Mouse (Mus musculus) hindbrain, embryonic 10.5 days (tissue): ENCODE results near the gene Mcm2. TPM values are rescaled to one million over a fixed set of nuclear protein-coding genes. Genes with fewer than 3 reads are reported as not detected.
A peak's percentile ranks its signal among the peaks of the same experiment; 100 is the strongest.

Experiments used
- DNase-seq: peaks from one replicate; pipeline ENCODE4 v3.0.0-alpha.2; 2017; ENCODE audit warnings: low spot score
- H3K27ac ChIP-seq: fragments of 300-500 bp; sonication (generic); 2 replicates; pipeline ENCODE4 v1.5.1; 2016; ENCODE audit warnings: mild to moderate bottlenecking, moderate library complexity
- H3K27me3 ChIP-seq: fragments of 300-500 bp; sonication (generic); 2 replicates; pipeline ENCODE4 v1.6.1; 2016; ENCODE audit warnings: mild to moderate bottlenecking; ENCODE audit not compliant: poor library complexity, insufficient read depth, severe bottlenecking
- H3K36me3 ChIP-seq: fragments of 300-500 bp; sonication (generic); 2 replicates; pipeline ENCODE4 v1.6.1; 2016; ENCODE audit warnings: mild to moderate bottlenecking, moderate library complexity
- H3K4me1 ChIP-seq: fragments of 300-500 bp; sonication (generic); replicated peaks from 2 replicates; pipeline ENCODE4 v1.6.1; 2016; ENCODE audit warnings: mild to moderate bottlenecking
- H3K4me3 ChIP-seq: fragments of 300-500 bp; sonication (generic); 2 replicates; pipeline ENCODE4 v1.5.1; 2016; ENCODE audit warnings: mild to moderate bottlenecking, moderate library complexity
- H3K9me3 ChIP-seq: fragments of 300-500 bp; sonication (generic); 2 replicates; pipeline ENCODE4 v1.6.1; 2016; ENCODE audit warnings: mild to moderate bottlenecking, moderate library complexity
- WGBS: fragments of 180-500 bp; shearing (Covaris S2); methylation state at CpG from one replicate; pipeline ENCODE4 v1.1.7; 2016; 5-methylcytosine and 5-hydroxymethylcytosine counted together
- polyA plus RNA-seq: library from polyadenylated mRNA; unstranded; fragments of >200 nt; fragmentation: Nextera tagmentation; extraction: Ambion mirVana; gene quantifications from 2 replicates; pipeline ENCODE4 v1.2.1, GENCODE M21; 2016

Mcm2 gene
- polyA plus RNA-seq, 1 experiment from 2014 or later: 222 TPM

DNA sequence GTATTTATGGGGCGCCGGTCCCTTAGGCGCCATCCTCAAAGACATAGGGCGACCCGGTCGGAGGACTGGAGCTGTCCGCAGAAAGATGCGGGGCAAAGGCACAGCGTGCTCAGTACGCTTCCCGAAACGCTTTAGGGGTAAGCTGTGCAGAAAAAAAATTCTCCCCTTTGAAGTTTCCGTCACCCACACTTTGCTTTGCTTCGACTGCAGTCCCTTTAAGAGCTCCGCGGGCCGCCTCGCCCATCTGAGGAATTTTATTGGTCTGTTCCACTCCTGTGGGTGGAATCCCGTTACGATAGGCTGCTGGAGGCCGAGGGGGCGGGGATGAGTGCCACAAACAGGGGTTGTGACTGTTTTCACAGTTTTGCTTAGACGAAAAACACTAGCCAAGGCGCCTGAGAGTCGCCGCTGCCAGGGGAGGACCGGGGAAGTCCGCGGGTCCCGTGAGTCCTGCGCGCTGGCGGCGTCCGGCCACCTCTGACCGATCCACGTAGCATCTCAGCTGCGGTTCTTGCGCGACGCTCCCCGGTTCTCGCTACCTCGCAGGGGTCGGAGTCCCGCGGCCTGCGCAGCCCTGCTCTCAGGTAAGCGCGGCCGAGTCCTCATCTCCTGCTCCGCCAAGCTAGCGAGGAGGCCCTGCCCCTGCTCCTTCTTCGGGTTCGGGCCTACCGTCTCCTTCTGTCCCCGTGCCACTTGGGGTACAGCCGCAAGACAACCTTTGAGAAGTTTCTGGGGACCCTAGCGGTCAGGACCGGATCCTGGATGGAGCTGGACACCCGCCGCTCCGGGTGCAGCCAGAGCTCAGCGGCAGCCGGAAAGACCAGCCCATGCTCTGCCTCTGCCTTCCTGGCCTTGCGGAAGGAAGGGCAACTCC, 3.6 kb upstream of the Mcm2 start, which contains the start of gene Tpra1:
Gene Tpra1, plus strand, starts transcription at position 305 of the 874 bp plus-strand sequence.
- under 1% methylated on average over 66 of the region's 66 CpGs for WGBS
- no peaks in the 10 kb centered on the region for H3K9me3 ChIP-seq
- DNase-seq: peak; percentile 94
- H3K4me3 ChIP-seq: peak within 1 kb of the TSS; percentile 84
- H3K4me1 ChIP-seq: peaks cover 71% of the 10 kb centered on the region
- peak within 1 kb of the TSS; percentile 94 for H3K27ac ChIP-seq
- H3K27me3 ChIP-seq: no peaks in the 10 kb centered on the region
- peaks cover 3% of the 10 kb centered on the region for H3K36me3 ChIP-seq

DNA sequence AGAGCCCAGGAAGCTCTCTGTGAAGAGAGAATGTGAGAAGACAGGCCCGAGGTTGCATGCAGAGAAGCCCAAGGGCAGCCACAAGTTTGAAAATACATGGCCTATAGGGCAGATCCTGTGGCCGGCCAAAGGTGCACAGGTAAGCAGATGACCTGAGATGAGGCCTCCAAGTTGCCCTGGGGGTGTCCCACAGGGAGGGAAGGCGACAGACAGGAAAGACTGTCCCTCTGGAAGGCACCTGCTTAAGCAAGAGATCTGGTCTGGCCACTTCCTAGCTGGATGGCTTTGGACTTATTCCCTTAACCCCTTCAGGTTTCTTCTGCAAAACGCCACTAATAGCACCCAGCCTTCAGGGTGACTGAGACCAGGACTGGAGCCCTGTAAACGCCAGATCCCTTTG, 2.9 kb upstream of the Mcm2 start:
- peak; percentile 11 for DNase-seq
- WGBS: 11% methylated on average over 5 of the region's 5 CpGs
- Histone ChIP-seq H3K4me1 (peaks cover 71% of the 10 kb centered on the region), H3K4me3 (peak overlapping the region; percentile 84), H3K27ac (peak overlapping the region; percentile 94), H3K27me3 (no peaks in the 10 kb centered on the region), H3K36me3 (peaks cover 10% of the 10 kb centered on the region), H3K9me3 (no peaks in the 10 kb centered on the region)

DNA sequence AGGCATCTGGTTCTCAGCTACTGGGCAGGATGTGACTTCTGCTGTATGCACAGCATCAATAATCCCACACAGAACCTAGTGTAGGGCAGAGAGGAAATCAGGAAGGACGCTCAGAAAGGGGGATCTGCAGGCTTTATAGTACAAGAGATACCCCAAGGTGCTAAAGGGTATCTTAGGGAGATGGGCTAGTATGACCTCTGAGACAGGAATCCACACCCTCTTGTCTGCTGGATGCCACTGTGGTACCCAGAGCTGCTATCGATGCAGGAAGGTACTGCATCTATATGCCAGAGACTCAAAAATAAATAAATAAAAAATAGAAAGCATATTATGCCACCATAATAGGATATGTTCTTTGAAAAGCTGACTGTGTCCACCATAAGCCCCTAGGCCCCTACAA, 1.0 kb upstream of the Mcm2 start:
- no peaks in the 10 kb centered on the region for H3K27me3 ChIP-seq
- H3K36me3 ChIP-seq: peaks cover 29% of the 10 kb centered on the region
- H3K4me3 ChIP-seq: no peak overlapping the region
- 0 out of 2 replicates have a peak overlapping the region, but pooled peaks have one; percentile 97 for H3K27ac ChIP-seq
- no peaks in the 10 kb centered on the region for H3K9me3 ChIP-seq
- WGBS: 87% methylated on average over 2 of the region's 2 CpGs
- H3K4me1 ChIP-seq: peaks cover 61% of the 10 kb centered on the region
- DNase-seq: no peak

DNA sequence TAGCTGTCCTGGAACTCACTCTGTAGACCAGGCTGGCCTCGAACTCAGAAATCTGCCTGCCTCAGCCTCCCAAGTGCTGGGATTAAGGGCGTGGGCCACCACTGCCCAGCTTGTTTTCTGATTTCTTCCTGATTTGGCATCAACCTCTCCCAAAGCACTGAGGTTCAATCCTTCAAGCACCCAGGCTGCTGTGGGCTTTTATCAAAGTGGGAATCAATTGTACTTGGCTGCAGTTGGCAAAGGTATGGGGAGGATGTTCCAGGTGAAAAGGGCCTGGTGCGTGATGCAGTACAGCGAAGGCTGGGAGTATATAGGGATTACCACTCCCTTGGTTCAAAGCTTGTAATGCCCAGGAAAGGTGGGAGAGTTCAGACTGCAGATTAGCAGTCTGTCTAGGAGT, 506 bp upstream of the Mcm2 start:
- Histone ChIP-seq H3K4me1 (peaks cover 56% of the 10 kb centered on the region), H3K27ac (peak overlapping the region; percentile 97), H3K36me3 (peaks cover 34% of the 10 kb centered on the region), H3K9me3 (no peaks in the 10 kb centered on the region), H3K27me3 (no peaks in the 10 kb centered on the region), H3K4me3 (peak overlapping the region; percentile 86; the same call in 1 of the 2 replicates)
- no peak for DNase-seq
- 63% methylated on average over 4 of the region's 4 CpGs for WGBS

DNA sequence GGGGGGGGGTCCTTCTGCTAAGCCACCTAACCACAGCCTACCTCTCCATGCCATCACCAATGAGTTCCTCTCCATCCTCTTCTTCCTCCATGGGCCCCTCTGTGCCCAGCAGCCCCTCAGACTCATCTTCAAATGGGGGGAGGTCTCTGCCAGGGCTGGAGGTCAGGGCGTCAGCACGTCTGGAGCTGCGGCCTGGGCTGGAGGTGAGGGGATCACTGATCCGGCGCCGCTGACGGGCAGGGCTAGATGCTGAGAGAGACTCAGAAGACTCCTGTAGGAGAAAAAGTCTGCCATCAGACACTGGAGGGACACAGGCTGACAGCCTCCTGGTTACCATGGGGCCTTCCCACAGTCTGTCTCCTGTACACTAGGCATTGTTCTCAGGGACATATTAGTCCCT, 1.3 kb downstream of the Mcm2 start:
- Histone ChIP-seq H3K4me3 (peak overlapping the region; percentile 86), H3K9me3 (no peaks in the 10 kb centered on the region), H3K27me3 (no peaks in the 10 kb centered on the region), H3K27ac (peak overlapping the region; percentile 97), H3K4me1 (peaks cover 40% of the 10 kb centered on the region), H3K36me3 (peaks cover 52% of the 10 kb centered on the region)
- WGBS: 59% methylated on average over 7 of the region's 7 CpGs
- DNase-seq: no peak

DNA sequence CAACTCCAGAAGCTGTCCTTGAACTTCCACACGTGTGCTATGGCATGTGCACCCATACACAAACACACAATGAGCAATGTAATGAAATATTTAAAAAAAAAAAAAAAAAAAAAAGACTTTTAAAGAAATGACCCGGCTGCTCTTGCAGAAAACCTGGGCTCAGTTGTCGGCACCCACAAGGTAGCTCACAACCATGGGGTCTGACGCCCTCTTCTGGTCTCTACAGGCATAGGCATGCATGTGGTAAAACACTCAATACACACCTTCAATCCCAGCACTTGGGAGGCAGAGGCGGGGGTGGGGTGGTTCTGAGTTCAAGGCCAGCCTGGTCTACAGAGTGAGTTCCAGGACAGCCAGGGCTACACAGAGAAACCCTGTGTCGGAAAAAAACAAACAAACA, 2.6 kb downstream of the Mcm2 start:
- Histone ChIP-seq H3K9me3 (no peaks in the 10 kb centered on the region), H3K4me3 (0 out of 2 replicates have a peak overlapping the region, but pooled peaks have one; percentile 86), H3K36me3 (peaks cover 65% of the 10 kb centered on the region), H3K27me3 (no peaks in the 10 kb centered on the region), H3K27ac (no peak overlapping the region), H3K4me1 (peaks cover 30% of the 10 kb centered on the region)
- 86% methylated on average over 6 of the region's 6 CpGs for WGBS
- no peak for DNase-seq

DNA sequence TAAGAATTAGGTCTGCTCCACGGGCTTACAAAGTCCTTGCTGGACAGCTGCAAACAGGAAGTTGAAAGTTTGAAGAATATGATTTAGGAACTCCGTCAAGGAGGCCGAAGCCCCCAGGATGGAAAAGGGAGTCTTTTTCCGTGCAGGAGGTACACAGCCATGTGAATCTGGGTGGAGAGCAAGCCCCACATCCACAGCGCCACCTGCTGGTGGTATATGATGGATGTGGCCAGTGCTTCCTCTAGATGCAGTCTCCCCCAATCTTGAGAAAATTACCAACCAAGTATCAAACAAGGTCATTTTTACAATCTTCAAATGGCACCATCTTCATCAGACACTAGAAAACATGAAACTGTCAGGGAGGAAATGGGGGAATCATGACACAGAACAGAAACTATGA, 5.0 kb downstream of the Mcm2 start:
- no peaks in the 10 kb centered on the region for H3K27me3 ChIP-seq
- WGBS: 73% methylated on average over 5 of the region's 5 CpGs
- no peak overlapping the region for H3K27ac ChIP-seq
- peaks cover 89% of the 10 kb centered on the region for H3K36me3 ChIP-seq
- peak; percentile 59 for DNase-seq
- H3K4me1 ChIP-seq: peaks cover 20% of the 10 kb centered on the region
- H3K4me3 ChIP-seq: no peak overlapping the region
- no peaks in the 10 kb centered on the region for H3K9me3 ChIP-seq

DNA sequence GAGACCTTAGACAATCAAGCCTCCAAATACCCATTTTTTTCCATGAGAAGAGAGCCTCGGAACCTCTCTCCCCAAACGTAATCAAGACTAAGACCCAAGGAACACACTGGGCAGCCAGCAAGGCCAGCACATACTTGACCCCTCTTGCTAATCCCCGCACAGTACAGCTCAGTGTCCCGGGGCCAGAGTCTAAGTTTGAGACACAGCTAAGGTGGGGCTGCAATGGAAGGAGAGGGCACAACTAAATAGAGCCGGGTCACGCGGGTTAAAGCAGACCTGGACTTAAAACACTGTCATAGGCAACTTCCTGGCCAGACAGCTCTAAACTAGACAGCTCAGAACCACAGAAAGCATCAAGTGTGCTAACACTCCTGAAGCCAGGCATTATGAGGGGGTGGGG, 7.7 kb downstream of the Mcm2 start:
- Histone ChIP-seq H3K4me1 (peaks cover 10% of the 10 kb centered on the region), H3K27me3 (no peaks in the 10 kb centered on the region), H3K36me3 (peaks cover 100% of the 10 kb centered on the region), H3K9me3 (no peaks in the 10 kb centered on the region), H3K27ac (no peak overlapping the region), H3K4me3 (no peak overlapping the region)
- 92% methylated on average over 7 of the region's 7 CpGs for WGBS
- no peak for DNase-seq

DNA sequence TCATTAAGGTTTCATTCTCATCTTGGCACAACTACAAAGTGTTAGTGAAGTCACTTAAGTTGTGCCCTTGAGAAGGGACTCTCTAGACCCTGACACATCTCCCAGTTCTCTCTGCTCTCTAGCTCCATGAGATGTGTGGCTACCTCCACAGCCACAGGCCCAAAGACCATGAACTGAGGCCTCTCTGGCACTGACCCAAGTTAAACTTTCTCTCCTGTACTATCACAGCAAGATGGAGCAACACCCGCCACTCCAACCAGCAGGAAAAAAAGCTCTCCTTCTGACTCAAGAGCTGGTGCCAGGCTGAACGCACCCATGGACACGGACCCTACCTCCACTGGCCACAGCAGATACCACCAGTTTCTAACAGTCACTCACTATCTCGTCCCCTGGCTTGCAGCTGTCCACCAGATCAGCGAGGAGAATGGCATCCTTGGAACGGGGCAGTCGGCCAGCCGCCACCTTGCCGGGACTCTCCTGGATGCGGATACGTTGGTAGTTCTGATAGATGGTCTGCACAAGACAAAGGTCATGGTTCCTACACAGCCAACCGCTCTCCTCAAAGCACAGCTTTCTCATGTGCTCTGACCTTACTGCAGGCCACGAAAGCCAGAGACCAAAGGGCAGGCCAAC, 9.1 kb downstream of the Mcm2 start:
- Histone ChIP-seq H3K4me1 (peaks cover 4% of the 10 kb centered on the region; the same call in 1 of the 2 replicates), H3K36me3 (peaks cover 100% of the 10 kb centered on the region), H3K4me3 (no peak overlapping the region), H3K27ac (no peak overlapping the region), H3K9me3 (no peaks in the 10 kb centered on the region), H3K27me3 (no peaks in the 10 kb centered on the region)
- 96% methylated on average over 13 of the region's 13 CpGs for WGBS
- DNase-seq: no peak

DNA sequence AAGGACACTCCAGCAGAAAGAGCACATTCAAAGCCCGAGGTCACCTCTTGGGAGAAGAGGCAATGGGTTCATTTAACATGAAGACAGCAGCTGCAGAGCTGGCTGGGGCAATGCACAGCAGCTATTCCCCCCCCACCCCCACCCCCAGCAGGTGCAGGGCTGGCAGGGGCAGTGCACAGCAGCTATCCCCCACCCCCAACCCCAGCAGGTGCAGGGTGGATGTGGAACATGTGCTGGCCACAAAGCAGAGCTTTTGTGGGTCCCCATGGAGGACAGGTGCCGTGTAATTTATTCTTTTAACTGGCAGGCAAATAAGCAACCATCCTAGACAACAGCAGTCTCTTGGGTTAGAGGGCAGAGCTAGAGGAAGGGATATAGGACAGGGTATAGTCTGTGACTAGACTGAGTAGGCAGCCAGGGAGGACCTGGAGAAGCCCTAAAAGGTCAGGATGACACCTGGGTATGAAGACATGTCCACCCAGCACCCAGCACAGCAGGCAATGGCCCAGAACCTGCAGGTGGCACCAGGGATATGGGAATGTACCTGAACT, 12.1 kb downstream of the Mcm2 start:
- DNase-seq: no peak
- no peaks in the 10 kb centered on the region for H3K27me3 ChIP-seq
- H3K4me3 ChIP-seq: no peak overlapping the region
- H3K36me3 ChIP-seq: peaks cover 100% of the 10 kb centered on the region
- no peak overlapping the region for H3K27ac ChIP-seq
- H3K9me3 ChIP-seq: no peaks in the 10 kb centered on the region
- WGBS: 84% methylated on average over 2 of the region's 2 CpGs
- peaks cover 11% of the 10 kb centered on the region; the same call in 1 of the 2 replicates for H3K4me1 ChIP-seq

DNA sequence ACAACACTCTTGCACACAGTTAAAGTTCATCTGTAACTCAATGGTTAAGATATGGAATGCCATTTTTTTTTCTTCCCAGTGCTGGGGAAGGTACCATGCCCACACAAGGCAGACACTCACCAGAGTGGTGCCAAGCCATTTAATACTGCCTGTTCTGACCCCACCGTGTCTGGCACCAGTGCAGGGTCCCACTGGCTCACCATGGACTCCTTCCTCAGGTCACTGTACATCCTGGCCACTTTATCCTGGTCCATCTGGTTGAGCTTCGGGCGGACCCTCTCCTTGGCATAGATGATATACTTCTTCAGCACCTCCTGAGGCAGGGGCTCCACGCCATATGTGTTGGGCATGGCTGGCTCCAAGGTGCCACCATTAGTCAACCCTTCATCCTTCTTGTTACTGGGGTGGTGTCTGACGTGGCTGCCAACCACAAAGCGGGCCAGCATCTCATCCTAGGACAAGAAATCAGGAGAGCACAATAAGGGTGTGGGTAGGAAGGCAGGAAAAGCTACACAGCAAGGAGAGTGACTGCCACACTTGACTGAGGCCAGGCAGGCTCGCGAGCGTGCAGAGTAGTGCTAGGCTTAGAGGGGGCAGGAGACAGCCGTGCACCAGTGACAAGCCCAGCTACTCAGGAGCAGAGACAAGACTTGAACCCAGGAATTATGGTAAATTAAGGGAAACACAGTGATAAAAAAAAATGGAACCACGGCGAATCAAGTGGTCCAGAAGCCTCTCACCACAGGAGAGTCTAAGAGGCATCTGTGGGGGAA, 12.8 kb downstream of the Mcm2 start:
- no peak for DNase-seq
- 91% methylated on average over 12 of the region's 12 CpGs for WGBS
- Histone ChIP-seq H3K4me1 (peaks cover 11% of the 10 kb centered on the region; the same call in 1 of the 2 replicates), H3K4me3 (no peak overlapping the region), H3K36me3 (peaks cover 100% of the 10 kb centered on the region), H3K27ac (peak overlapping the region; percentile 25; the same call in 1 of the 2 replicates), H3K9me3 (no peaks in the 10 kb centered on the region), H3K27me3 (no peaks in the 10 kb centered on the region)

DNA sequence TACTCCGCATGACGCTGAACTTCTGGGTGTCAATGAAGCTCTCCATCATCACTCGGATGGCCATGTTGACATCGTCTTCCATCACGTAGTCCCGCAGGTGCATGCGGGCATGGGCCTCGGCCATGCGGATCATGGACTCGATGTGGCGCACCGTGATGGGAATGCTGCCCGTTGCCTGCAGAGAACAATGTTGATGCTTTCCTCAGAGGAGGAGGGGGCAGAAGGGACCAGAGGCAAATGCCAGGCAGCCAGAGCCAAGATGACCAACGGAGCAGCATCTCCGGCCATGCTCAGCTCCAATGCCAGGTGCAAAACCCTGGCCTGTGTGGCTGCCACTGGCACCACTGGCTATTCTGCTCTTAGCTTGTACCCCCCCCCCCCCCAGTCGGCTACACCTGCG, 13.9 kb downstream of the Mcm2 start:
- H3K4me3 ChIP-seq: no peak overlapping the region
- WGBS: 98% methylated on average over 17 of the region's 17 CpGs
- H3K36me3 ChIP-seq: peaks cover 98% of the 10 kb centered on the region
- DNase-seq: no peak
- no peaks in the 10 kb centered on the region for H3K27me3 ChIP-seq
- 0 out of 2 replicates have a peak overlapping the region, but pooled peaks have one; percentile 12 for H3K27ac ChIP-seq
- no peaks in the 10 kb centered on the region for H3K9me3 ChIP-seq
- peaks cover 11% of the 10 kb centered on the region; the same call in 1 of the 2 replicates for H3K4me1 ChIP-seq
